Mouse (Mus musculus): ENCODE data around the gene Napsa. TPM values are rescaled to one million over a fixed set of nuclear protein-coding genes. Genes with fewer than 3 reads are reported as not detected.

Gene Napsa
- total RNA-seq, 1 experiment from 2014 or later, result 2.0 TPM

DNA sequence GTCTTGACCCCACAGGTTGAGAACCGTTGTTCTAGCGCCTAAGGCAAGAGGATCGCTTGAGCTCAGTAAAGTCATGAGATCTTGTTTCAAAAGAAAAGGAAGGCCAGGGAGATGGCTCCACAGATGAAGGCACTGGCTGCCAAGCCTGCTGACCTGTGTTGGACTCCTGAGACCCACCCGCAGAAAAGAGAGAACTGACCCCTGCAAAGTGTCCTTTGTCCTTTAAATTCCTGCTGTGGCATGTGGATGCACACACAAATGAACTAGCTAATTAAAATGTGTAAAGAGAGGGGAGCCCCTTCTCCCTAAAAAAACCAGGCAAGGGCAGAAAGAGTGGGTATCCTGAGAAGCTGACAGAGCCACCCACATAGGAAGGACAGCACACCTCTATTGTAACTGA, 369 bp upstream of the Napsa start:
- DNase-seq, result no peak

GRCm38 (mm10) chr7:44572956-44573484, 840 bp downstream of the Napsa start:
- no peak for DNase-seq

DNA sequence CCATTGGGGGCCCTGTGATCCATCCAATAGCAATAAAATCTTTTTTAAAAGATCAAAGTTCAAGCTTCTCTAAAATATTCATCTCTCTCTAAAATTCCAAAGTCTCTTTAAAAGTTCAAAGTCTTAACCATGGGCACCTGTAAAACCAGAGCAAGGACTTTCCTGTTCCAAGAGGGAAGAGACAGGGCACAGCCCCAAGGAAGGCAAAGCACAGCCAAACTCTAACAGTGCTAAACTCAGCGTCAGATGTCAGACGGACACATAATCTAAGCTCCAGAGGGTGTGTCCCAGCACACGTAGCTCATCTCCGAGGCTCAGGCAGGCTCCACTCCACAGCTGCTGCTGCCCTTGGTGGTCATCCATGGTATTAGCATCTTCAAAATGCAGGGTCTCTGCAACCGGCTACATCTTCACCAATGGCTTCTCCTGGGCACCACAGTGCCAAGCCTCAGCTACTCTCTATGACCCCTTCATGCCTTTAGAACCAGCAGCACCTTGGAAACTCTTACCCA, 4.2 kb downstream of the Napsa start:
- no peak for DNase-seq

- no peak for DNase-seq
Observed at GRCm38 (mm10) chr7:44581637-44582036, 9.5 kb downstream of the Napsa start.

GRCm38 (mm10) chr7:44582709-44583108, 10.5 kb downstream of the Napsa start:
- no peak for DNase-seq

- no peak for DNase-seq
Observed at GRCm38 (mm10) chr7:44583146-44583545, 11.0 kb downstream of the Napsa start.

DNA sequence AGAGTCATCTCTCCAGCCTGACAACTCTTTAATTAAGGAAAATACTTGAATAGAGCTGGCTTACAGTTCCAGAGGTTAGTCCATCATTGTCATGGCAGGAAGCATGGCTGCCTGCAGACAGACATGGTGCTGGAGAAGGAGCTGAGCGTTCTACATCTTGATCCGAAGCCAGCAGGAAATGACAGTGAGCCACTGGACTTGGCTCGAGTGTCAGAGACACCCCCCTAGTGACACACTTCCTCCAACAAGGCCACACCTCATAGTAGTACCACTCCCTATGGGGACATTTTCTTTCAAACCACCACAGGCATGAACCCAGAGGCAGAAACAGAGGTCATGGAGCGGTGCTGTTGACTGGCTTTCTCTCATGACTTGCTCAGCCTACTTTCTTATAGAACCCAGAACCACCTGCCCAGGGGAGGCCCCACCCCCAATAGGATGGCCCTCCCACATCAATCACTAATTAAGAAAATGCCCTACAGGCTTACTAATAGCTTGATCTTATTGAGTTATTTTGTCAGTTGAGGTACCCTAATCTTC, 12.2 kb downstream of the Napsa start:
- no peak for DNase-seq

DNA sequence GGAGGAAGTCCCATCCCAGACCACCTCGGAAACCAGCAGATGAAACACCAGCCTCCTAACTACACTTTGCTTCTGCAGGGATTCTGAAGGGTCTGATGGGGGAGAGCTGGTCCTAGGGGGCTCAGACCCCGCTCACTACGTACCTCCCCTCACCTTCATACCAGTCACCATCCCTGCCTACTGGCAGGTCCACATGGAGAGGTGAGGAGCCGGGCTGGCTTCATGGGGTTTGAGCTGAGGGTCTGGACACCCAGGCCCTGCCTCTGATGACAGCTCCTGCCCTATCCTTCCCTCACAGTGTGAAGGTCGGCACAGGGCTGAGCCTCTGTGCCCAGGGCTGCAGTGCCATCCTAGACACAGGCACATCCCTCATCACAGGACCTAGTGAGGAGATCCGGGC, 12.7 kb downstream of the Napsa start:
- no peak for DNase-seq

DNA sequence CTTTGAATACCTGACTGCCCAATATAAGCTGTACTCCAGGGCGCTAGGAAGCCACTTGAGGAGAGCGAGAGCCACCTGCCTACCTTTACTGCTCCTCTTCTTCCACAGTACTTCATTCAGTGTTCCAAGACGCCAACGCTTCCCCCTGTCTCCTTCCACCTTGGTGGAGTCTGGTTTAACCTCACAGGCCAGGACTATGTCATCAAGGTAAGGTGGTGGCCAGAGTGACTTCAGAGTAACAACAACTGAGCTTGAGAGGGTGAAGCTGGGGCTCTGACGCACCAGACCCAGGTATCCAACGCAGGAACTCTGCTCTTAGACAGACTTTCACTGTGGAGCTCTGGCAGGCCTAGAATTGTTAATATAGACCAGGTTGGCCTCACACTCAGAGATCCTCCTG, 13.4 kb downstream of the Napsa start:
- DNase-seq, result no peak

- no peak for DNase-seq
Observed at GRCm38 (mm10) chr7:44586518-44586917, 14.3 kb downstream of the Napsa start.

DNA sequence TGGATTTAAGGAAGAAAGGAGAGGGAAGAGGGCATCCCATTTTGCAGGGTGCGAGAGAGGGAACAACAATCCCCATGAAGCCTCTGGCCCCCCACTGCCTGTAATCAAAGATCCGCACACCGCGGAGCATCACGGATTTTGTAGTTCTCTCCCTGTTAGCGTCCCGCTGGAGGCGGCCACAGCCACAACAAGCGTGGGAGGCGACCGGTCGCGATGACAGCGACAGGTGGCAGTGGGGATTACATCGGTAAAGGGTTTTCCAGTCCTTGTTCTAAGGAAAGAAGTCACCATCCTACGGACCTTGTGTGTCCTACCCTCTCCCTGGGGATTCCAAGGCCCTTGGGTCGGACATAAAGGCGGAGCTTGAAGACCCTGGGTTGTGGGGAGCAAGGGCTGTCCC, 14.8 kb downstream of the Napsa start:
- peak; percentile 74 for DNase-seq

- no peak for DNase-seq
Observed at GRCm38 (mm10) chr7:44587676-44588075, 15.5 kb downstream of the Napsa start.

GRCm38 (mm10) chr7:44588338-44588737, 16.2 kb downstream of the Napsa start:
- no peak for DNase-seq

GRCm38 (mm10) chr7:44589149-44589548, 17.0 kb downstream of the Napsa start:
- DNase-seq, result peak; percentile 77

- DNase-seq, result no peak
Observed at GRCm38 (mm10) chr7:44589946-44590345, 17.8 kb downstream of the Napsa start.

GRCm38 (mm10) chr7:44590402-44591347, 18.5 kb downstream of the Napsa start, which contains the start of gene Kcnc3:
Gene Kcnc3 (plus strand): TSS chr7:44590664.
- peak; percentile 94 for DNase-seq

- DNase-seq, result peak; percentile 26
Observed at GRCm38 (mm10) chr7:44591348-44592116, 19.4 kb downstream of the Napsa start.

DNA sequence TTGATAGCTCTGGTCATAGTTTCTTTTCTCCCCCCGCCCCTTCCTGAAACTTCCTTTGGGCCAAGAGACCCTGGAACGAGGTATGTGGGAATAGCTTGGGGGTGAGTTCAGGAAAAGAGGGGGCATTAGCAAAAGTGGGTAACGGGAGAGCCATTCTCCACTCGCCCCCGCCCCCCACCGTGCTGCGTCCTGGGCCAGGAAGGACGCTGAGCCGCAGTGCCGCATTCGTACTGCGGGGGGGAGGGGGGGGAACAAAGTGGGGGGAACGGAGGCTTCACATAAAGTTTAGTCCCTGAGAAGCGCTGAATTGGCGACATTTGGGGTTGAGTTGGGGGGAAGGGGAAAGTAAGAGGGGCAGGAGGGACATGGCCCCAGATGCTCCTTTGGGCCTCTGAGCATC, 20.9 kb downstream of the Napsa start:
- no peak for DNase-seq

GRCm38 (mm10) chr7:44593775-44594174, 21.6 kb downstream of the Napsa start:
- peak; percentile 93 for DNase-seq

- DNase-seq, result no peak
Observed at GRCm38 (mm10) chr7:44594291-44594690, 22.1 kb downstream of the Napsa start.

- no peak for DNase-seq
Observed at GRCm38 (mm10) chr7:44595131-44595561, 23.0 kb downstream of the Napsa start.

DNA sequence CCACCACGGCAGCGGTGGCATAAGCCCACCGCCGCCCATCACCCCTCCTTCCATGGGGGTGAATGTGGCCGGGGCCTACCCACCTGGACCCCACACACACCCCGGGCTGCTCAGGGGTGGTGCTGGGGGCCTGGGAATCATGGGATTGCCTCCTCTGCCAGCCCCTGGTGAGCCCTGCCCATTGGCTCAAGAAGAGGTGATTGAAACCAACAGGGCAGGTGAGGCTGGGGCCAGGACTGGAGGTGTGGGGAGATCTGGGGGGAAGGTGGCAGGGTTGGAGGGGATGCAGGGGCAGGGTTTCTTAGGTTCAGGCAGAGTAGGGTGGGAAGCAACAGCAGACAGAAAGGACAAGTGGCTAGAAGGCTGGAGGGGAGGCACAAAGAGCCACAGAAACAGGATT, 23.9 kb downstream of the Napsa start:
- DNase-seq, result no peak

All from adrenal gland, postnatal 14 days (tissue).